In genomic region chr7:64504691-64505231, GRCm38 (mm10) we compare ENCODE assay signal across 9 mouse cellular contexts. TPM values are rescaled to one million over a fixed set of nuclear protein-coding genes. Genes with fewer than 3 reads are reported as not detected.
DNase-seq lines count a peak whose midpoint lies in the region; ATAC-seq and TF ChIP-seq lines count a peak whose summit lies in the region.
"Had no signal": no experiment of that assay in that cellular context is flagged by ENCODE, and none has a peak within 500 bp of the region (broad histone marks: within the 10 kb centered on the region; RNA-seq: fewer than 3 reads in every experiment).

No protein-coding gene starts in this region.

- H3K4me3 ChIP-seq in forebrain, embryonic 14.5 days (ENCODE audit: low read depth, low read length): no peak overlapping the region
- peak overlapping the region; percentile 36 for H3K4me3 ChIP-seq in left cerebral cortex, adult 2 months
- H3K4me3 ChIP-seq: limb, embryonic 12.5 days had no signal

- peak overlapping the region; percentile 33 for H3K4me2 ChIP-seq in forebrain, embryonic 14.5 days (ENCODE audit: low read length)
- H3K4me2 ChIP-seq: limb, embryonic 12.5 days had no signal

- no peak for TF ChIP-seq CTCF in left cerebral cortex, adult 2 months (IDR thresholded peaks at IDR 0.05)

- no peak for DNase-seq in frontal cortex, postnatal 25 days (ENCODE audit: low spot score in 2 of 2)
- peak; percentile 77 for DNase-seq in forebrain, embryonic 14.5 days (ENCODE audit: low spot score)
- peak; percentile 53 to 73 for DNase-seq in left cerebral cortex, adult 2 months (ENCODE audit: extremely low spot score in 1 of 2, low spot score in 2 of 2)
- DNase-seq in right cerebral cortex, adult 18-20 months: peak; percentile 76
- no peak for DNase-seq in gastrocnemius, adult 8-10 months (ENCODE audit: low spot score in 2 of 2)
- DNase-seq in ovary, postnatal 14 days (ENCODE audit: low spot score): no peak
- no peak for DNase-seq in heart, postnatal 36 days

- no peaks in the 10 kb centered on the region for H3K27me3 ChIP-seq in forebrain, embryonic 14.5 days (replicated peaks; ENCODE audit: control insufficient read depth, insufficient read depth, low read length)

- ATAC-seq in frontal cortex, adult (ENCODE audit: low TSS enrichment): peak; percentile 32; the same call in 1 of the 2 replicates
- 0 out of 2 replicates have a peak, but pooled peaks have one; percentile 2 for ATAC-seq in forebrain, embryonic 14.5 days

- WGBS in forebrain, embryonic 14.5 days: 20% methylated on average over 8 of the region's 8 CpGs

- H3K27ac ChIP-seq in forebrain, embryonic 14.5 days (ENCODE audit: low read depth, low read length): peak overlapping the region; percentile 44; the same call in 1 of the 2 replicates
- peak overlapping the region; percentile 71 for H3K27ac ChIP-seq in left cerebral cortex, adult 2 months
- H3K27ac ChIP-seq: limb, embryonic 12.5 days had no signal

- 0 out of 2 replicates have a peak overlapping the region, but pooled peaks have one; percentile 13 for H3K9ac ChIP-seq in forebrain, embryonic 14.5 days (ENCODE audit: low read length)
- H3K9ac ChIP-seq: limb, embryonic 12.5 days had no signal

- H3K4me1 ChIP-seq in forebrain, embryonic 14.5 days (ENCODE audit: control insufficient read depth, insufficient read depth, low read length): peaks cover 25% of the 10 kb centered on the region

- H3K9me3 ChIP-seq in forebrain, embryonic 14.5 days (replicated peaks; ENCODE audit: control insufficient read depth, low read length): no peaks in the 10 kb centered on the region
- H3K9me3 ChIP-seq: limb, embryonic 12.5 days had no signal

- intact Hi-C loops in left cerebral cortex, adult 2 months (cut with DNase I): loop anchor here (2.0 to 5.0 kb wide), 7 partner anchors 43 to 238 kb away; partner anchors contain the start of genes Mcee and Mphosph10
- intact Hi-C loops in heart, postnatal 36 days (cut with DNase I): loop anchor here (10.0 kb wide), 1 partner anchor 240 kb away; no protein-coding TSS in a partner anchor

- no peaks in the 10 kb centered on the region for H3K36me3 ChIP-seq in forebrain, embryonic 14.5 days (ENCODE audit: control insufficient read depth, insufficient read depth, low read length)
- H3K36me3 ChIP-seq: limb, embryonic 12.5 days had no signal

RNA-seq across cellular contexts. Expression of gene Apba2, which starts 3.3 kb away (rescaled TPM):
- 113 and 159 TPM in 2 replicates for polyA plus RNA-seq in forebrain, embryonic 14.5 days (2014; fragmentation: Nextera tagmentation; extraction: Ambion mirVana)
- total RNA-seq in left cerebral cortex, adult 2 months (2021): 100 to 1,000 TPM; 261 to 283 TPM
- under 1 TPM in 2 of 4 experiments, not detected in 2; 0.31 to 0.32 TPM for total RNA-seq in gastrocnemius, adult 8-10 months (2022)
- total RNA-seq in heart, postnatal 36 days (2021): under 1 TPM; 0.51 to 0.94 TPM

Comparison
In these comparisons a context has a peak if more than half of its experiments do, and no peak if none do; other contexts are left out.
1. DNase-seq: peak in forebrain, embryonic 14.5 days (single experiment), left cerebral cortex, adult 2 months (2 of 2) and right cerebral cortex, adult 18-20 months (single experiment); none in frontal cortex, postnatal 25 days (0 of 2), gastrocnemius, adult 8-10 months (0 of 2), ovary, postnatal 14 days (single experiment) and heart, postnatal 36 days (0 of 2).
2. RNA of gene Apba2, which starts 3.3 kb away (total RNA-seq): 261 to 283 TPM in left cerebral cortex, adult 2 months; 0.51 to 0.94 TPM in heart, postnatal 36 days and 0.31 to 0.32 TPM in gastrocnemius, adult 8-10 months; every median in the first group is over 100 times any median in the second.